Mouse (Mus musculus): Measurements from ENCODE around the gene Cnn1. TPM values are rescaled to one million over a fixed set of nuclear protein-coding genes. Genes with fewer than 3 reads are reported as not detected.

The Cnn1 gene
- polyA plus RNA-seq, 2 experiments = 0.09 to 0.17 TPM

DNA sequence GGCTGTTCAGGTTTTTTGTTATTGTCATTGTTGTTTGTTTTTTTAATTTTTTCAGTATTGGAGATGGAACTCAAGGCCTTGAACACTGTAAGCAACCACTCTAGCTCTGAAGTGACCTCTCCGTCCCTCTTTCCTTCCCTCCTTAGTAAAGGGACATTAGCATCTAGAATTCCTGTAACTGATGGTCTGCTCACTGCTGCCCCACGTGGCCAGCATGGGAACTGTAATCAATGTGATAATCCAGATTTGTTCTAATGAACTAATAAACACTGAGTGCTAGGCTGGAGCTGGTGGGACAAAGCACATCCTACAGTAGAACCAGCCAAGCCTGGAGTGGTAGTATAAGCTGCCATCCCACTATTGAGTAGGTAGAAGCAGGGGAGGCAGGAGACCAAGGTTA, 39.5 kb downstream of the Cnn1 start:
- H3K9me3 ChIP-seq (ENCODE audit: control insufficient read depth, low read length) = no peaks in the 10 kb centered on the region
- no peak overlapping the region for H3K27ac ChIP-seq
- H3K9ac ChIP-seq (replicated peaks) = no peak overlapping the region
- no peak overlapping the region for H3K4me2 ChIP-seq (ENCODE audit: low read depth)
- no peaks in the 10 kb centered on the region for H3K27me3 ChIP-seq (ENCODE audit: control insufficient read depth, insufficient read depth, low read length)
- WGBS (ENCODE audit: insufficient replicate concordance) = 35% methylated on average over 2 of the region's 2 CpGs
- no peak for DNase-seq (ENCODE audit: low read depth in 3 of 3, low spot score in 3 of 3)
- no peaks in the 10 kb centered on the region; the same call in 1 of the 2 replicates for H3K36me3 ChIP-seq (replicated peaks; ENCODE audit: control insufficient read depth, insufficient read depth, low read depth)
- no peak for ATAC-seq (ENCODE audit: insufficient read depth)
- no peak overlapping the region for H3K4me3 ChIP-seq (ENCODE audit: insufficient read depth in 1 of 2, low read depth in 2 of 2, low read length in 2 of 2)
- peaks cover 24 to 26% of the 10 kb centered on the region in 2 experiments for H3K4me1 ChIP-seq (replicated peaks; ENCODE audit: control insufficient read depth in 2 of 2, insufficient read depth in 2 of 2, low read length in 1 of 2)
- TF ChIP-seq CTCF (IDR thresholded peaks at IDR 0.05; ENCODE audit: low read depth) (peak; percentile 95), EP300 (IDR thresholded peaks at IDR 0.05; ENCODE audit: low read depth) (no peak)

DNA sequence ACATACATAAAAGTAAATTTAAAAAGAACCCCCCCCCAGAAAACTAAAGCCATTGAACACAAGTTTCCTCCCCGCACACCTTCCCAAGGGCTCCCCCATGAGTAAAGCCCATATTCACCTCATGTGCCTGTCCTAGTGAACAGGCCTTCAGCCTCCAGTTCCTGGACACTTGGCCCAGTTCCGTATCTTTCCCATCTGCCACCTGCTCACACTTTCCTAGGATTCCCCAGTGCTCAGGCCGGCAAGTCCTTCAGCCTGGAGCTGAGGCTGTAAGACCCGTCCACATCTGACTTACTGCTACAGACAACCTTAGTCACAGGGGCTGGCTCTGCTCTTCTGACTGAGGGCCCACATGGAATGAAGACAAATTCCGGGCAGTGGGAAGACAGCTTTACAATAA, 40.7 kb downstream of the Cnn1 start:
- no peak overlapping the region for H3K4me2 ChIP-seq (ENCODE audit: low read depth)
- TF ChIP-seq EP300 (IDR thresholded peaks at IDR 0.05; ENCODE audit: low read depth) (no peak), CTCF (IDR thresholded peaks at IDR 0.05; ENCODE audit: low read depth) (no peak)
- H3K27ac ChIP-seq = no peak overlapping the region
- H3K4me3 ChIP-seq (ENCODE audit: insufficient read depth in 1 of 2, low read depth in 2 of 2, low read length in 2 of 2) = no peak overlapping the region
- no peaks in the 10 kb centered on the region for H3K27me3 ChIP-seq (ENCODE audit: control insufficient read depth, insufficient read depth, low read length)
- no peak for ATAC-seq (ENCODE audit: insufficient read depth)
- no peaks in the 10 kb centered on the region for H3K9me3 ChIP-seq (ENCODE audit: control insufficient read depth, low read length)
- H3K4me1 ChIP-seq (replicated peaks; ENCODE audit: control insufficient read depth in 2 of 2, insufficient read depth in 2 of 2, low read length in 1 of 2) = peaks cover 23 to 24% of the 10 kb centered on the region in 2 experiments
- H3K36me3 ChIP-seq (replicated peaks; ENCODE audit: control insufficient read depth, insufficient read depth, low read depth) = no peaks in the 10 kb centered on the region
- no peak overlapping the region for H3K9ac ChIP-seq (replicated peaks)
- WGBS (ENCODE audit: insufficient replicate concordance) = 87% methylated on average over 5 of the region's 5 CpGs
- no peak for DNase-seq (ENCODE audit: low read depth in 3 of 3, low spot score in 3 of 3)

DNA sequence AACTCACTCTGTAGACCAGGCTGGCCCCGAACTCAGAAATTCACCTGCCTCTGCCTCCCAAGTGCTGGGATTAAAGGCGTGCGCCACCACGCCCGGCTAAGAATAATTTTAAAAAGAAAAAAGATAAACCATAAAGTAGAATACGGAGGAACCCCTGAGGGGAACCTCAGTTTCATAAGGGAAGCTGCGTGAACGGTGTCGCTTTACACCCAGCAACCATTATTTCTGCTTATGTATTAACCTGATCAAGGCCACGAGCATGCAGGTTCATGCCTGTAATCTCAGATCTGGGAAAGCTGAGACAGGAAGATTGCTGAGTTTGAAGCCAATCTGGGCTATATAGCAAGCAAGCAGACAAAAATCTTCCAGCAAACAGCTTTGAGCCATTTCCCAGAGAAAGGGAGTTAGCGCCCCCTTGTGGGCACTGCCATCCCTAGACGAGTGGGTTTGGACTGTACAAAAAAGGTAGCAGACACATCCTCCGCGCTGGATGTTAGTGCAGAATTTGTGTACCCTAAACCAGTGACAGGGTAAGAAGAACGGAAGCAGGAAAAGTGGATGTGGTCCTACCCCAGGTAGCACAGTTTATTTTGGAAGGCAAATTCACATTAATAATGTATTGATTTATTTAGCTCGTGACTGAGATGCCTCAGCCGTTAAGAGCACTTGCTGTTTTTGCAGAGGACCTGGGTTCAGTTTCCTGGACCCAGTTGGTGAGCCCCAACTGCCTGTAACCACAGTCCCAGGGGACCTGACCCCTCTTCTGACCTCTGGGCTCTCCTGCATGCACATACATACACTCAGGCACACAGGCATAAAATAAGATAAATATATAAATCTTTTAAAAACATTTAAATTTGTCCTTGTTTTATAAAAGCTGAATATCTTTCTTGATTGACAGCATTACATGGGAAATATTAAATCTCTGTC, 44.4 kb downstream of the Cnn1 start:
- Histone ChIP-seq H3K27me3 (ENCODE audit: control insufficient read depth, insufficient read depth, low read length) (no peaks in the 10 kb centered on the region), H3K4me1 (replicated peaks; ENCODE audit: control insufficient read depth in 2 of 2, insufficient read depth in 2 of 2, low read length in 1 of 2) (0 out of 4 replicates have a peak, but pooled peaks cover under 1 to 2% of the 10 kb centered on the region in 2 experiments), H3K27ac (no peak overlapping the region), H3K36me3 (replicated peaks; ENCODE audit: control insufficient read depth, insufficient read depth, low read depth) (no peaks in the 10 kb centered on the region), H3K4me3 (ENCODE audit: insufficient read depth in 1 of 2, low read depth in 2 of 2, low read length in 2 of 2) (no peak overlapping the region), H3K9me3 (ENCODE audit: control insufficient read depth, low read length) (no peaks in the 10 kb centered on the region), H3K4me2 (ENCODE audit: low read depth) (0 out of 2 replicates have a peak overlapping the region, but pooled peaks have one; percentile 8), H3K9ac (replicated peaks) (no peak overlapping the region)
- TF ChIP-seq EP300 (IDR thresholded peaks at IDR 0.05; ENCODE audit: low read depth) (no peak), CTCF (IDR thresholded peaks at IDR 0.05; ENCODE audit: low read depth) (peak; percentile 98)
- DNase-seq (ENCODE audit: low read depth in 3 of 3, low spot score in 3 of 3) (peak; percentile 69 to 76 (median 73)), ATAC-seq (ENCODE audit: insufficient read depth) (peak; percentile 56)
- WGBS (ENCODE audit: insufficient replicate concordance) = 48% methylated on average over 17 of the region's 17 CpGs

- Histone ChIP-seq H3K27ac (no peak overlapping the region), H3K9ac (replicated peaks) (no peak overlapping the region), H3K4me3 (ENCODE audit: insufficient read depth in 1 of 2, low read depth in 2 of 2, low read length in 2 of 2) (no peak overlapping the region), H3K27me3 (ENCODE audit: control insufficient read depth, insufficient read depth, low read length) (no peaks in the 10 kb centered on the region), H3K4me2 (ENCODE audit: low read depth) (no peak overlapping the region), H3K9me3 (ENCODE audit: control insufficient read depth, low read length) (no peaks in the 10 kb centered on the region), H3K4me1 (replicated peaks; ENCODE audit: control insufficient read depth in 2 of 2, insufficient read depth in 2 of 2, low read length in 1 of 2) (peaks cover 0 to 3% of the 10 kb centered on the region in 2 experiments; a peak in 1 of 4 replicates), H3K36me3 (replicated peaks; ENCODE audit: control insufficient read depth, insufficient read depth, low read depth) (no peaks in the 10 kb centered on the region)
- DNase-seq (ENCODE audit: low read depth in 3 of 3, low spot score in 3 of 3) = no peak
- 54% methylated on average over 6 of the region's 8 CpGs for WGBS (ENCODE audit: insufficient replicate concordance)
- ATAC-seq (ENCODE audit: insufficient read depth) = no peak
- TF ChIP-seq CTCF (IDR thresholded peaks at IDR 0.05; ENCODE audit: low read depth) (no peak), EP300 (IDR thresholded peaks at IDR 0.05; ENCODE audit: low read depth) (no peak)
Measured at GRCm38 (mm10) chr9:22144304-22144965, 45.4 kb downstream of the Cnn1 start.
